28 mouse cellular contexts compared by ENCODE assay signal in the genomic region with DNA sequence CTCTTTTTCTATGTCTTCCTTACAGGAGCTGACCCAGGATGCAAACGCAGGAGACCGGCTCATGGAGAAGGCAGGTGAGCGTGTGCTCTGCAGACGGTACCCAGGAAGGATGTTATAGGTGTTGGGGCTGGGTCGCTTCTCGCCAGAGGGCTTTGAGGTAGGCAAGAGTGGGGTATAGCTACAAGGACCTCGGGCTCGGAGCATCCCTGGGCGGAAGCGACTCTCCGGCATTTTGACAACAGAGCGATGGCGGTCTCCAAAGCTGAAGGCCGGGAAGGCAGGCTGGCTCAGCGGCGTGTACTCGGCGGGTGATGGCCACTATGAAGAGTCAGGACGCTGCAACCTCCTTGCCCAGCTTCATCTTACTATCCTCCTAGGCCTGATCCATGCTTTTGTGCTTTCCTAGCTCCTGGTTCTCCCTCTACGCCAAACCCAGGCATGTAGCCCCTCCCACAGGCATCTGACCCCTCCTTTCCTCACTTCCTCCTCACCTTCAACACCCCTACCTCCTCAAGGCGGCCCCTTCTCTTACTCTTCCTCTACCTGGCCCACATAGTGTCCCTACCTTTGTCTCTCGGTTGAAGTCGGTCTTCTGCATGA. TPM values are rescaled to one million over a fixed set of nuclear protein-coding genes. Genes with fewer than 3 reads are reported as not detected.
"Had no signal": no experiment of that assay in that cellular context is flagged by ENCODE, and none has a peak within 500 bp of the region (broad histone marks: within the 10 kb centered on the region; RNA-seq: fewer than 3 reads in every experiment).

No protein-coding gene starts in this region.

- H3K9me3 ChIP-seq: kidney, embryonic 15.5 days; limb, embryonic 10.5 days; limb, embryonic 13.5 days; liver, embryonic 12.5 days; liver, embryonic 15.5 days; lung, embryonic 15.5 days; midbrain, embryonic 10.5 days; midbrain, embryonic 15.5 days; neural tube, embryonic 13.5 days; stomach, embryonic 15.5 days had no signal

- H3K9ac ChIP-seq: kidney, embryonic 15.5 days; limb, embryonic 13.5 days; liver, embryonic 12.5 days; liver, embryonic 15.5 days; lung, embryonic 15.5 days; midbrain, embryonic 15.5 days; neural tube, embryonic 13.5 days; stomach, embryonic 15.5 days had no signal

- H3K4me2 ChIP-seq: kidney, embryonic 15.5 days; limb, embryonic 13.5 days; liver, embryonic 12.5 days; liver, embryonic 15.5 days; lung, embryonic 15.5 days; midbrain, embryonic 15.5 days; neural tube, embryonic 13.5 days; stomach, embryonic 15.5 days had no signal

- H3K27me3 ChIP-seq: kidney, embryonic 15.5 days; lung, embryonic 15.5 days; midbrain, embryonic 15.5 days; stomach, embryonic 15.5 days had no signal

- ATAC-seq: liver, embryonic 12.5 days; midbrain, embryonic 15.5 days had no signal

- H3K27ac ChIP-seq: limb, embryonic 10.5 days; limb, embryonic 13.5 days; liver, embryonic 12.5 days; liver, embryonic 15.5 days; lung, embryonic 15.5 days; midbrain, embryonic 10.5 days; midbrain, embryonic 15.5 days; neural tube, embryonic 13.5 days; stomach, embryonic 15.5 days had no signal

- DNase-seq: kidney, adult 2 months; kidney, postnatal 10 days; kidney, postnatal 36 days; liver; lung, adult 18-20 months; lung, postnatal 10 days; lung, postnatal 4 days; retina, postnatal 1 day; right cerebral cortex, postnatal 25 days; spleen, adult 18-20 months; thymus, adult 2 months; thymus, postnatal 14 days; thymus, postnatal 4 days had no signal

- H3K4me3 ChIP-seq: kidney, embryonic 15.5 days; limb, embryonic 10.5 days; limb, embryonic 13.5 days; liver, embryonic 12.5 days; liver, embryonic 15.5 days; lung, embryonic 15.5 days; midbrain, embryonic 10.5 days; midbrain, embryonic 15.5 days; neural tube, embryonic 13.5 days; stomach, embryonic 15.5 days had no signal

- H3K36me3 ChIP-seq: lung, embryonic 15.5 days; midbrain, embryonic 15.5 days; stomach, embryonic 15.5 days had no signal

RNA-seq across cellular contexts. Expression of gene Stpg3, which starts 1.1 kb away (rescaled TPM):
- total RNA-seq: layer of hippocampus, postnatal 14 days; neutrophil, adult 5-6 weeks had no signal
- polyA plus RNA-seq: limb, embryonic 10.5 days; liver, embryonic 12.5 days; liver, embryonic 15.5 days; lung, embryonic 15.5 days; midbrain, embryonic 10.5 days; midbrain, embryonic 15.5 days; stomach, embryonic 15.5 days had no signal

RNA-seq across cellular contexts. Expression of gene Fam166a, which starts 5.2 kb away (rescaled TPM):
- total RNA-seq: layer of hippocampus, adult 8-10 months; layer of hippocampus, postnatal 14 days; left cerebral cortex, postnatal 25 days; megakaryocyte progenitor cell, adult 5-6 weeks; neutrophil, adult 5-6 weeks had no signal
- polyA plus RNA-seq: limb, embryonic 13.5 days; liver, embryonic 12.5 days had no signal
